7 mouse cellular contexts compared by ENCODE assay signal in the genomic region with DNA sequence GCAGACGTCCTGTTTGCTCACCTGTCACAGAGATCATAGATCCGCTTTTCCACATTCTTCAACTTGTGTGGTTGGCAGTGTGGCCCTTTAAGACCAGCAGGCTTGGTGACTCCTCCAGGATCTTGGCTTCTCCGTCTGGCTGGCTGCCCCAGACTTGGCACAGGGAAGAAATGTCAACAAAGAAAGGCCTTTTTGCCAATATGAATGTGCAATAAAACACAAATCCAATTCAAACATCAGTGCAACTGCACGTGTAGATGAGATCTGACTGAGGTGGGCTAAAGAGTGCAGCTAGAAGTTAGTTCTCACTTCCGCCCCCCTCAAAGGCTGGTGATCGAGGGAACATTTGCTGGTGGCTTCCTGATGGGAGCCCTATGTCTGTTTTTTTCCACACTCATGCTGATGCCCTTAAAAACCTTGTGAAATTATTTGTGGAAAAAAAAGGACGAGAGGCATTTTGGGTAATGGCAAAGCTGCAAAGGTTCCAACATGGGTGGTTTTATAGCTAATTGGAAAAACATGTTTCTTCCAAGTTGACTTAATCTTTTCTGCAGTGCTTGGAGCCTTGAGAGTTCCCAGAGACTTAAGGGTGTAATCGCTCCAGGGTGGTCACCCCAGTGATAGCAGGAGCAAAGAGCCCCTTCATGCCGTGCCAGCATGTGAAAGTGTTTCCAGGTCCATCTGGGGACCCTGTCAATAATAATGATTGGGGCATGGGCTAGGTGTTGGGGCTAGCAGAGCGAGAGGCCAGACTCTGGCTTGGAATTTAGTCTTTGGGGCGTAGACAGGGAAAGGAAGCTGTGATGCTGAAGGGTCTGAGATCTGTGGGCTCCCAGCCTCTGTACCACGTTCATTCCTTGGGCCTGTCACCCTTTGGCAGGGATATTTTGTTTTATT. TPM values are rescaled to one million over a fixed set of nuclear protein-coding genes. Genes with fewer than 3 reads are reported as not detected.
A peak's percentile ranks its signal among the peaks of the same experiment; 100 is the strongest.
DNase-seq lines count a peak whose midpoint lies in the region; ATAC-seq and TF ChIP-seq lines count a peak whose summit lies in the region.

No protein-coding gene starts in this region.

- intact Hi-C loops in left cerebral cortex, postnatal 25 days (cut with DNase I): loop anchor here (5.0 kb wide), 1 partner anchor 278 kb away; no protein-coding TSS in a partner anchor

- no peak overlapping the region for H3K4me3 ChIP-seq in liver, adult 2 months (ENCODE audit: insufficient read depth, low read depth, low read length)
- no peak overlapping the region for H3K4me3 ChIP-seq in heart, embryonic 14.5 days (ENCODE audit: control insufficient read depth in 1 of 2, insufficient read depth in 1 of 2, low read depth in 1 of 2, low read length in 2 of 2)

- no peaks in the 10 kb centered on the region for H3K79me2 ChIP-seq in liver, adult 2 months (ENCODE audit: control insufficient read depth, insufficient read depth, low read length)

- 0 out of 2 replicates have a peak, but pooled peaks have one; percentile 5 for ATAC-seq in heart, embryonic 14.5 days (ENCODE audit: insufficient number of reproducible peaks, insufficient read depth, low FRiP score, low read depth)

- H3K36me3 ChIP-seq in liver, adult 2 months (ENCODE audit: control insufficient read depth, insufficient read depth, low read length): no peaks in the 10 kb centered on the region
- no peaks in the 10 kb centered on the region for H3K36me3 ChIP-seq in heart, embryonic 14.5 days (ENCODE audit: control insufficient read depth, insufficient read depth, low read length)

- H3K9ac ChIP-seq in liver, adult 2 months (ENCODE audit: low read depth, low read length): no peak overlapping the region
- no peak overlapping the region for H3K9ac ChIP-seq in heart, embryonic 14.5 days (ENCODE audit: low read length)

- no peak for TF ChIP-seq CTCF in liver, adult 2 months (IDR thresholded peaks at IDR 0.05; ENCODE audit: low read depth, low read length)

- H3K27me3 ChIP-seq in liver, adult 2 months (ENCODE audit: control insufficient read depth, insufficient read depth, low read length): no peaks in the 10 kb centered on the region
- H3K27me3 ChIP-seq in heart, embryonic 14.5 days (ENCODE audit: control insufficient read depth, insufficient read depth, low read length): no peaks in the 10 kb centered on the region

- H3K4me2 ChIP-seq in heart, embryonic 14.5 days (ENCODE audit: low read length): no peak overlapping the region

- DNase-seq in liver, adult 2 months (ENCODE audit: extremely low read depth, low read depth, low spot score): peak; percentile 72
- DNase-seq in liver: no peak
- peak; percentile 84 for DNase-seq in cerebellum, adult 8-10 months
- DNase-seq in left cerebral cortex, postnatal 25 days (ENCODE audit: low spot score in 2 of 2): peak; percentile 27 to 55
- peak; percentile 38 for DNase-seq in right cerebral cortex, postnatal 14 days
- DNase-seq in natural killer cell, adult 2 months (ENCODE audit: low spot score in 2 of 2): no peak

- H3K27ac ChIP-seq in liver, adult 2 months (replicated peaks; ENCODE audit: insufficient read depth, low read depth, low read length): no peak overlapping the region
- peak overlapping the region; percentile 33 to 35; a peak in 1 of 4 replicates for H3K27ac ChIP-seq in heart, embryonic 14.5 days (replicated peaks in 1 of 2; ENCODE audit: control insufficient read depth in 1 of 2, insufficient read depth in 1 of 2, low read depth in 2 of 2, low read length in 2 of 2)

- H3K9me3 ChIP-seq in heart, embryonic 14.5 days (ENCODE audit: control insufficient read depth, low read length): no peaks in the 10 kb centered on the region

- peaks cover 2% of the 10 kb centered on the region; the same call in 1 of the 2 replicates for H3K4me1 ChIP-seq in liver, adult 2 months (ENCODE audit: control insufficient read depth, insufficient read depth, low read length)
- peaks cover 9 to 16% of the 10 kb centered on the region in 2 experiments; a peak in 2 of 4 replicates for H3K4me1 ChIP-seq in heart, embryonic 14.5 days (ENCODE audit: control insufficient read depth in 2 of 2, insufficient read depth in 2 of 2, low read length in 2 of 2)

- 50% methylated on average over 12 of the region's 12 CpGs for WGBS in liver, adult 2 months
- WGBS in heart, embryonic 14.5 days: 59% methylated on average over 12 of the region's 12 CpGs

- no peak for TF ChIP-seq POLR2A in liver, adult 2 months (IDR thresholded peaks at IDR 0.05; ENCODE audit: extremely low read depth, insufficient read depth, low read length)

RNA-seq across cellular contexts. Expression of gene Rmi2, which starts 15.4 kb away (rescaled TPM):
- total RNA-seq in liver, adult 2 months (2014; rRNA removed): 0.09 and 0.34 TPM in 2 replicates
- polyA plus RNA-seq in liver, adult 2 months (2012; rRNA removed): 0.06 TPM in 1 of 2 replicates, not detected in the other
- polyA plus RNA-seq in heart, embryonic 14.5 days (2014; fragmentation: Nextera tagmentation; extraction: Ambion mirVana): 2.8 and 3.3 TPM in 2 replicates
- total RNA-seq in left cerebral cortex, postnatal 25 days (2021): under 1 TPM; 0.09 to 0.55 TPM

RNA-seq across cellular contexts. Expression of gene Gm11172, which starts 37.5 kb away (rescaled TPM):
- total RNA-seq in liver, adult 2 months (2014; rRNA removed): not detected in 2 replicates
- not detected in 2 replicates for polyA plus RNA-seq in liver, adult 2 months (2012; rRNA removed)
- not detected in 2 replicates for polyA plus RNA-seq in heart, embryonic 14.5 days (2014; fragmentation: Nextera tagmentation; extraction: Ambion mirVana)
- not detected for total RNA-seq in left cerebral cortex, postnatal 25 days (2021)

RNA-seq across cellular contexts. Expression of gene Prm1, which starts 44.6 kb away (rescaled TPM):
- not detected in 2 replicates for total RNA-seq in liver, adult 2 months (2014; rRNA removed)
- polyA plus RNA-seq in liver, adult 2 months (2012; rRNA removed): 0.70 TPM in 1 of 2 replicates, not detected in the other
- not detected in 2 replicates for polyA plus RNA-seq in heart, embryonic 14.5 days (2014; fragmentation: Nextera tagmentation; extraction: Ambion mirVana)
- total RNA-seq in left cerebral cortex, postnatal 25 days (2021): not detected

RNA-seq across cellular contexts. Expression of gene Prm2, which starts 54.3 kb away (rescaled TPM):
- total RNA-seq in liver, adult 2 months (2014; rRNA removed): not detected in 2 replicates
- 0.22 TPM in 1 of 2 replicates, not detected in the other for polyA plus RNA-seq in liver, adult 2 months (2012; rRNA removed)
- polyA plus RNA-seq in heart, embryonic 14.5 days (2014; fragmentation: Nextera tagmentation; extraction: Ambion mirVana): not detected in 2 replicates
- total RNA-seq in left cerebral cortex, postnatal 25 days (2021): not detected

RNA-seq across cellular contexts. Expression of gene Prm3, which starts 59.5 kb away (rescaled TPM):
- not detected in 2 replicates for total RNA-seq in liver, adult 2 months (2014; rRNA removed)
- not detected in 2 replicates for polyA plus RNA-seq in liver, adult 2 months (2012; rRNA removed)
- not detected in 2 replicates for polyA plus RNA-seq in heart, embryonic 14.5 days (2014; fragmentation: Nextera tagmentation; extraction: Ambion mirVana)
- total RNA-seq in left cerebral cortex, postnatal 25 days (2021): not detected

Comparison
In these comparisons a context has a peak if more than half of its experiments do, and no peak if none do; other contexts are left out.
1. DNase-seq: peak in liver, adult 2 months (single experiment), cerebellum, adult 8-10 months (single experiment), left cerebral cortex, postnatal 25 days (2 of 2) and right cerebral cortex, postnatal 14 days (single experiment); none in liver (single experiment) and natural killer cell, adult 2 months (0 of 2).